Mouse (Mus musculus): ENCODE measurements around the gene Sel1l2.

Sel1l2 gene

DNA sequence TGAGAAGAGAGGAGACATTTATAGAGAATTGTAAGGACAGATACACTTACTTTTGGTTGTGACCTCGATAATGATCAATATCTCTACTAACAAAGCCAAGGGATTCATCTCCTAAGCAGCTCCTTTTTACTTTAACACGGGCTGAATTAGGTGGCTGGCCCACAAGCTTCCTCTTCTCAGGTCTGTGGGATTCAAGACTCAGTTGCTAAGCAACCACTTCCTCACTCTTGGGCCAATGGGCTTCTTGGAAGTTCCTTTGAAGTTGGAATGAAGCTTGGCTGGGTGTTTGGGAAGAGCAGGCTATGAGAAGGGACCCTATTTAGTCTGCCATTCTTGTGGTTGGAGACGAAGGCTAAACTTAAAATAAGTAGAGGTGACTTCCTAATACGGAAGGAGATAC lies at the start of gene Sel1l2:
Gene Sel1l2, minus strand, starts transcription at position 182 of the 400 bp plus-strand sequence.
- no peak for DNase-seq

DNA sequence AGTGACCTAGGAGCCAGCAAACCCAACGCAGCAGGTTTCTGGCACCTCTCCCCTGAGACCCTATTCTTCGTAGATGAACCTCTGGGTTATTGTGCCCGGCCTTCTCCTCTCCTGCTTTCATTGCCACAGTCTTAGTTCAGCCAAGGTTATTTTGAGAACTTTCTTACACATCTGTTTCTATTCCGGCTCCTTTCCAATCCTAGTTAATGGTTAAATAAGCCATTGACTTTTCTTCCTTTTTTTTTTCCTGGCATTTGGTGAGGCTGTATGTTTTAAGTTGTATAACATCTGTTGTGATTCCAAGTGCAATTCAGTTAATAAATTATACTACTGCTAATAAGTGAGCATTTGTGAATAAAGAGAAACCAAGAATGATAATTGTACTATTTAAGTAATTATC lies 49.6 kb upstream of the Sel1l2 start:
- no peak for DNase-seq

DNA sequence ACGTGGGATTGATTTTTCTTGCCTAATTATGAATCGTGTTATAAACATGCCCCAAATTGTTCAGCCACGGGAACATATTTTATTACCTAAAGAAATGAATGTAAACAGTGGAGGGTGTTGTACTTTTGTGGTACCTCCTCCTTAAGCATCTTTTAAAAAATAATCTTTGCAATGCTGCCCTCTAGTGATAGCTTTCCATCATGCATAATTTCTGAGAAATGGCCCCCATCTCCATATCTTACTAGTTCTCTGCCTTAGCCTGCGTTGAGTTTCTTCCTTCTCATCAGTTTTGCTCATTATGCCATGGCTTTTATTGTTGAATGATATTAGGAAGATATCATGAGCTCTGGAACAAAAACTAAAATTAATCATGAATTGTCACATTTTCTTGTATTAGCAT lies 37.8 kb upstream of the Sel1l2 start:
- DNase-seq, result no peak

GRCm38 (mm10) chr2:140425844-140426243 lies 36.3 kb upstream of the Sel1l2 start:
- DNase-seq, result no peak

- DNase-seq, result peak; percentile 18
Observed at GRCm38 (mm10) chr2:140395744-140396231, 6.3 kb upstream of the Sel1l2 start.

DNA sequence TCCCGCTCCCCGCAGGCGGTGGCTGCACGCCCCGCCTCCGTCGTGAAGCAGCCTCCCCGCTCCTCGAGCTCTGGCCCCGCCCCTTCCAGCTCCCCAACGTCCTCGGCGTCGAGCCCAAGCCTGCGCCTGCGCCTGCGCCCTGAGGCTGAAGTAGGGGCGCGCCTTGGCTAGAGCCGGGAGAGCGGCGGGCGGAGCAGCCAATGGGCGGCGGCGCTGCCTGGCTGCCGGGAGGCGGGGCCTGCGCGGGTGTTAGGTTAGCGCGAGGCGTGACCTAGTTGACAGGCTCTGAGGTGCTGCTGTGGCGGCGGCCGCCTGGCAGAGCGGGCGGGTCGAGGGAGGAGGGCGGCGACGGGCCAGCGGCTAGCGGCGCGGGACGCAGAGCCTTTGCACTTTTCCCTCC lies 5.7 kb upstream of the Sel1l2 start, which contains the start of gene Macrod2:
Gene Macrod2, plus strand, starts transcription at position 131 of the 400 bp plus-strand sequence.
- DNase-seq, result peak; percentile 94

DNA sequence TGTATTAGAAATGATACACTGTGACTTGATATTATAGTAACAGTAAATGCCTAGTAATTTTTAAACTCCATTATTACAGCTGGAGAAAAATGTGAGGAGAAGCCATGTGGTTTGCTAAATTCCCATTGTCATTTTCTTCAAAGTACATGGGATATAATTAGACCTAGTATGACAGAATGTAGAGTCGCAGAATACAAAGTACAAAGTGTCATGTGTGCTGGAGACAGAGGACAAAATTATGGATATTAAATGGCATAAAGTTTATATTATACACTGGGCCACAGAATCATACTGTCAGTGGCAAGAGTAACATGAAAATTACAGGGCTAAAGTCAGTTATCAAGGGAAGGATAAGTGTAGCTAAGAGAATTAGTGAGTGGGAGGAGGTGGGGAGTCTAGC lies 24.7 kb downstream of the Sel1l2 start:
- no peak for DNase-seq

GRCm38 (mm10) chr2:140359905-140360304 lies 29.6 kb downstream of the Sel1l2 start:
- no peak for DNase-seq

DNA sequence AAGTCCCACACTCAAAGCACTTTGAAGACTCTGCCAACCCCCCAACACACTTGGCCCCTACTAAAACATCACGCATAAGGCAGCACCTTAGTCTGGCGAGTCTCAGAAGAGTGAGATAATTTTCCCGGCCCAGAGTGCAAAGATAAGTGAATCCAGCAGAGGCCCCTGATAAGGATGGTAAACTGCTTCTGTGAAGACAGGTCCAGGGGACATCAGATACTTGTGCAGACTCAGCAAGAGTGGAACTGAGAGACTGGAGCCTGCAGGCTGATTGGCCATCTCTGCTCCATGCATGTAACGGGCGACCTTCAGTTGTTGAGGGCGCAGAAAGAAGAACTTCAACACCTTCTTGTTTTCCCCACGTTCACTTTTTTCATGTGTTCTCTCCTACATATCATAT lies 47.1 kb downstream of the Sel1l2 start:
- DNase-seq, result no peak

DNA sequence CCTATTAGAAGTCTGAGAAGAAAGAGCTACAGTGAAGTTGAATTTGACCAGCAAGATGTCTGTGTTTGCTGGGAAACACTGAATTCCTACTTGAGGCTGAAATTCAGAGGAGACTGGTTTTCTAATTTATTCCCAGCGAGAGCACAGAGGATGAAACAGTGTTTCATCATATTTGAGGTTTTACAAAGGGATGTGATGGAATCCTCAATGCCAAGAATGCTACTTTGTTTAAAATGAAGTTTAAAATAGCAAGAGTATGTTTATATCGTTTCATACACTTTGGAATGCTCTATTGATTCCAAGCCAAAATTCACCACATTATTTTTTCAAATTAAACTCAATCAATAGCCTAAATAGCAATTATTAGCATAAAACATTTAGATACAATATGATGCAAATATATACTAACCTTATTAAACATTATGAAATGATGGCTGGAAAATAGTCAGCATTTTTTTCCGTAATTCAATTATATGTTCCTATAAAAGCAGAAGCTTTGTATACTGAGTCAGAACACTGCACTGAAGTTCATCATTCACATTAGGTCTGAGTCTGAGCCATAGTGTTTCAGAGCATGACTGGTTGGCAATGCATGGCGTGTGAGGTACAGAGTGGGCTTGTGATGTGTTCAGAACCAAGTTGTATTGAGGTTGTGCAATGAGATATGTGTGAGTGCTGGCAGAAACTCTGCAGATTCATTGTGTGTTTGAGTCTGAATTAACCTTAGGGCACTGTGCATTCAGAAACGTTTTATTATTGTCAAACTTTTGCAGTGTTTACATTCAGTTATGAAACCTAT lies 58.8 kb downstream of the Sel1l2 start:
- no peak for DNase-seq

- DNase-seq, result no peak
Observed at GRCm38 (mm10) chr2:140302976-140303708, 86.4 kb downstream of the Sel1l2 start.

DNA sequence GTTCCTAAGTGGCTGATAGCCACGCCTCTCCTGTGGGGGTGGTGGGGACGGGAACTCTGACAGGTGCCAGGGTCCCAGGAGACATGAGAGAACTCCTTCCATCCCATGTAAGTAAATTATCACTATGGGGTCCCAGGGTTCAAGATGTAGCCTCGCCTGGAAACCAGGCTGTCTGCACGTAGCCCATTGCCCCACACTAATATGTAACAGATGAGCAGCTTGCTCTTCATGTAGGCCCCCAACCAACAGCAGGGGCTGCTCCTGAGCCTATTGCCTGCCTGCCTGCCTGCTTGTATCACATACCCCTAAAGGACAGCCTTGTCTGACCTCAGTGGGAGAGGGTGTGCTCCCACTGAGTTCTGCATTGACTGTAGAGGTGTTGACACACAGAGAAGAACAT lies 92.4 kb downstream of the Sel1l2 start:
- DNase-seq, result no peak

DNA sequence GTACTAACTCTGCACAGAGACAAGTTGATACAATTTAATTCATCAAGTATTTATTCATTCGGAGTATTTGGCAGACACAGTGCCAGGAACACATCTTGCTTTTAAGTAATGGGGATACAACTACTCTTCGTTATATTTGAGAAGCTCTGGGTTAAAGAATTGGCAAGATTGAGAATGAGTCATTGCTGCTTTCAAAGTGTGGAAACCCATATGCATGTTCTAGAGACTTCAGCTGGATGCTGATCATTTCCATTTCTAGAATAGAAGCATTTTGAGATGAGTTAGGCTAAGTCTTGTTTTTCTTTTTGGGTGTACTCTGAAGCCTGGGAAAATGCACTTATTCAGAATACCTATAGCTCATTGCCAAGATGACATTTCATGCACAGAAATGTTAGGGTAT lies 95.7 kb downstream of the Sel1l2 start:
- DNase-seq, result no peak

DNA sequence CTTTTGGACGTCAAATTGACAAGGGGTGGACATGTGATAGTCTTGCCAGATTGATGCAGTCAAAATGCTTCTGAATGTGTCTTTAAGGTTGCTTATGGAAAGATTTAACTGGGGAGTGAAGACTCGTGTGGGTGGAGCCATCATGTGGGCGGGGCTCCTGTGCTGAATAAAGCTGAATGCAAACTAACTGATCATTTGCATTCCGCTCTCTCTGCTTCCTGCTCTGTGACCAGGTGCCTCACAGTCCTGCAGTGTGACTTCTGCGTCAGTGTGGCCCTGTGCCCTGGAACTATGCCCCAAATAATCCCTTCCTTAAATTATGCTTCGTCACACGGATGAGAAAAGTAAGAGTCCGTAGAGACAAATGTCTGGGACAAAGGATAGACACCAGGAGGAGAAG lies 108.7 kb downstream of the Sel1l2 start:
- no peak for DNase-seq

DNA sequence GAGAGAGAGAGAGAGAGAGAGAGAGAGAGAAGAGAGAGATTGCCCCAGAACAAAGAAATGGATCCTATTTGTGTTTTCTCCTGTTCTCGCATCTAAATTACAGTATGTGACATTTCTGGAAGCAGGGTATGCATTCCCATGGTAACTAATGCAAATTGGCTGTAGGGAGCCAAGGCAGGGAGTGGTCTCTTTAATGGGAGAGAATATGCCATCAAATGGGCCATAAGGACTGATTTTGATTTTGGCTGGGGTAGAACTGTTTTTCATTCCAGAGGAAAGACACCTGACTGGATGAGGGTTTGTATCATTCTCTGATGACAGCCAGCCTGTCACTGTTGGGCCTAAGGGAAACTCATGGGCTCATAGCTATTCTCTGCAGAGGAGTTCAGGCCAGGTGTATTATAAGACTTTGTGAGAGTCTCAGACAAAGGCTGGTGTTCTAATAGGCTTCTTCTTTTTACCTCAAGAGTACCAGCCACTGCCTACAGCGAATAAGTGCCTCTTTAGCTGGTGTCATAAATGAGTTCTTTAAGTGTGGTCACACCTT lies 133.8 kb downstream of the Sel1l2 start:
- no peak for DNase-seq

DNA sequence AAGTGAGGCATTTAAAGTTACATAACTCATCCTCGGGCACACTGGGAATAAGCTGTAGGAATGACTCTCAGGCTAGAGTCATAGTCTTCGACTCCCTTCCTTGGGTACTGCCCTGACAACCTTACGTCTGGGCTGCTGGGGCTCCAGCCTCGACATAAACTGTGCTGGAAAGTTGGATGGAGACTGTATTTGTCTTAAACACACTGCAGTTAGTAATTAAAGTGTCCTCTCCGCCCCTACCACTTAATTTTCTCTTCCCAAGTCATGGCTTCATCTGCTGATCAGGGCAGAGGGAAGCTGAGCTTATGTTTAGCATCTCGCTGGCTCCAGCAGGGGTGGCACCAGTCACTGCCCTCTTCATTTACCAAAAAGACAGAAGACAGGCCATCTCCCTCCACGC lies 135.2 kb downstream of the Sel1l2 start:
- DNase-seq, result no peak

DNA sequence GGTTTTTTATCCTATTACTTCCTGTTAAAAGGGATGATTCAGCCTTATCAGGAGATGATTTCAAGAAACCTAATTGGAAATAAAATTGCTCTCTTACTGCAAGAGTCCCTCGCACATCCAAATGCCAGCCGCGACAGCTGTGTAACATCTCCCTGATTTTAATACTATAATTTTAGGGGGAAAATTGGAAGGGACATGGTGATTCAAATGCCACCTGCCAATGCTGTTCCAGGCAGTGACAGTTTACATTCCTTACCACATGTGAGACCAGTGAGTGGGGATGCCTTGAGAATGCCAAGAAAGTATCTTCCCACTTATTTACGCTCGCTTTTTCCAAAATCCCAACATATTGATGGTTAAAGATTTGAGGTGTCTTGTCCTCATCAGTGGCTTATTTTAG lies 146.4 kb downstream of the Sel1l2 start:
- no peak for DNase-seq

DNA sequence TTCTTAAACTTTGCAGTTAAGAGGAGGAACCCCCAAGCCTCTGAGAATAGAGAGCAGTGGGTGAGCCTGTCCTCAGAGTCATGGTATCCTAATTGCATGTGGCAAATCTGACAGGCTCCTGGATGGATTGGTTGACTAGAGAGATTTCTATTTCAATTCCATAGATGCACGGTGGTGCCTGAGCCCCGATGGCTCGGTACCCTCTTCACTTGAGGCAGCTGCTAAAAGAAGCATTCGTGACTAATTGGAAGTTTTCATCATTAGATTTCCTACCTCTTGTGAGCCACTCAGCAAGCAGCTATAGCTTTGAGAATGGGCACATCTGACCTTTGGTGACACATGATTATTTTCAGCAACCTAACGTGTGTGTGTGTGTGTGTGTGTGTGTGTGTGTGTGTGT lies 147.1 kb downstream of the Sel1l2 start:
- DNase-seq, result no peak

DNA sequence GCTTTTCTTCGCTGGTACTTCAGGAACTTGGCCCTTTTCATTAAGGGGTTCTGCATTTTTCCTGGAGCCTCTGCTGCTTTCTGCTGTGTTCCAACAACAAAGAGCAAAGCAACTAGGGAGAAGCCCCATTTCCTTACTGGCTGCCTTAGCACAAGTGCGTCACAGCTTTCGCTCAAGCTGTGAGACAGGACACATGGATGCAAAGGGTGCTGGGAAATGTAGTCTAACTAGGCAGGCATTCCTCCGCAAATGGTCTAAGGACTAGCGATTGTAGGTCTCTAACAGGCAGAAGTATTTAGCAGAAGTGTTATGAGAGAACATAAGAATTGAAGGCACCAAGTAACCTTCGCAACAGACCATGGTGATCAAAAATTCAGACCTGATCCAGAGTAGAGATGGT lies 152.3 kb downstream of the Sel1l2 start:
- no peak for DNase-seq

DNA sequence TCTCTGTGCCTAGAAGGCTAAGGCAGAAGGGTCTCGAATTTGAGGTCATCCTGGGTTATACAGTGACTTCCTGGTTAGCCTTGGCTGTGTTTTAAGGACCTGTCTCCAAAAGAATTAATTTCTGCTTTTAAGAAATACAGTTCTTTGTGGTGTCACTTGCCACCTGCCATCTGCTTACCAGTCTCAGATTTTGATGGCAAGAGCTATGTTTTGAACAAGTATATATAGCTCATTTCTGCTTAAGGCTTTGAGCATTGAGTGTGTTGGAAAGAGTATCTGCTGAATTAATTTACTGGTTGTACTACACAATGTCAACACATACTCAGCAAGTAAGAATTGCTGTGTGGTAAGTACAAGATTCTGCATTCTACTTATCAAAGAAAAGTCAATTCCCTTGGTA lies 159.2 kb downstream of the Sel1l2 start:
- DNase-seq, result no peak

GRCm38 (mm10) chr2:140220325-140220724 lies 169.2 kb downstream of the Sel1l2 start:
- no peak for DNase-seq

- DNase-seq, result no peak
Observed at GRCm38 (mm10) chr2:140215965-140216364, 173.5 kb downstream of the Sel1l2 start.

DNA sequence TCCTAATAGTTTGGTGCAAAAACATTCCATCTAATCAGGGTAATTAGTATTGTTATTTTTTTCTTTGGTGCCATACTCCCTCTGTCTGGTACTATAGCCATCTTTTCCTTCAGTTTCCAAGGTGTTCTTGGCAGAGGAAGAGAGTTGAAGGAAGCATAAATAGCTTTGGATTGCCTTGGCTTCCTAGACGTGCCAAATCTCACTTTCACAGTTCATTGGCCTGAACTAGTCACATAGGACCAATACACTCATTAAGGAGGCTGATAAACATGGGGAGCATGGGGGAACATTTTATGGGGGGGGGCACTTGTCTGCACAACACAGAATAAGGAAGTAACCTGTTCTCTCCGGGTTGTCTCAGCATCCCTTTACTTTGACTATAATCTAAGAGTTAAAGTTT lies 174.1 kb downstream of the Sel1l2 start:
- DNase-seq, result no peak

DNA sequence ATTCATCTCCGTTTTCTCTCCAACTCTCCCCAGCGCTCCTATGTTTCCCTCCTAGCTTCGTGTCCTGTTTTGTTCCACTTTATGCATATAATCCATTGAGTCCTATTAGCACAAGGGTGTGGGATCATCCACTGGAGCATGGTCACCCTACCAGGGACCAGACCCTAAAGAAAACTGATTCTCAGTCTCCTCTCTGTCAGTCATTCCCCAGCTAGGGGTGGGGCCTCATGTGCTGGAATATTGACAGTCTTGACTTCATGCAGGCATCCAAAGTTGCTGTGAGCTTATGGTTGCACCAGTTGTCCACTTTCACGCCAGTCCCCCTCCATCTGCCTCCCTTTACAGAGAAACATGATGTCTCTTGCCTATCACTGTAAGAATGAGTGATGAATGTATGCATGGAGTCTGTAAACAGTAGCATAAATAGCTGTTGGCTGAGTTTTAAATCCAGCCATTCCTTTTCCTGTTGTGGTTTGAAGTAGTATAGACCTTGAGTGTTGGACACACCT lies 174.9 kb downstream of the Sel1l2 start:
- no peak for DNase-seq

Data from thymus, postnatal 25 days (tissue).